In genomic region chr5:149020681-149021062, GRCm38 (mm10) we compare ENCODE assay signal across 9 mouse cellular contexts. TPM values are rescaled to one million over a fixed set of nuclear protein-coding genes. Genes with fewer than 3 reads are reported as not detected.
DNase-seq lines count a peak whose midpoint lies in the region; ATAC-seq and TF ChIP-seq lines count a peak whose summit lies in the region.
"Had no signal": no experiment of that assay in that cellular context is flagged by ENCODE, and none has a peak within 500 bp of the region (broad histone marks: within the 10 kb centered on the region; RNA-seq: fewer than 3 reads in every experiment).

No protein-coding gene starts in this region.

- ATAC-seq in forebrain, embryonic 11.5 days (replicated peaks; ENCODE audit: low FRiP score) = no peak
- no peak for ATAC-seq in forebrain, embryonic 15.5 days (replicated peaks)
- ATAC-seq in kidney, embryonic 14.5 days (ENCODE audit: low FRiP score, low TSS enrichment) = 0 out of 2 replicates have a peak, but pooled peaks have one; percentile 5
- no peak for ATAC-seq in liver, embryonic 12.5 days

- 0 out of 2 replicates have a peak overlapping the region, but pooled peaks have one; percentile 8 for H3K4me2 ChIP-seq in forebrain, embryonic 11.5 days (ENCODE audit: low read depth, low read length, severe bottlenecking)
- no peak overlapping the region for H3K4me2 ChIP-seq in forebrain, embryonic 15.5 days (replicated peaks)
- peak overlapping the region; percentile 5; the same call in 1 of the 2 replicates for H3K4me2 ChIP-seq in kidney, embryonic 14.5 days (replicated peaks; ENCODE audit: low read depth, low read length)
- peak overlapping the region; percentile 10 for H3K4me2 ChIP-seq in liver, embryonic 12.5 days

- TF ChIP-seq EP300 in ES-Bruce4 (IDR thresholded peaks at IDR 0.05; ENCODE audit: insufficient read depth, low read depth, low read length) = no peak

- no peaks in the 10 kb centered on the region; the same call in 1 of the 2 replicates for H3K4me1 ChIP-seq in forebrain, embryonic 11.5 days (replicated peaks; ENCODE audit: control insufficient read depth, insufficient read depth, low read length)
- H3K4me1 ChIP-seq in forebrain, embryonic 15.5 days = peaks cover 8% of the 10 kb centered on the region
- H3K4me1 ChIP-seq in kidney, embryonic 14.5 days (ENCODE audit: control insufficient read depth, insufficient read depth, low read length) = peaks cover 15% of the 10 kb centered on the region
- no peaks in the 10 kb centered on the region for H3K4me1 ChIP-seq in ES-Bruce4 (ENCODE audit: control insufficient read depth, insufficient read depth, low read length)
- peaks cover 11% of the 10 kb centered on the region for H3K4me1 ChIP-seq in liver, embryonic 12.5 days

- H3K9ac ChIP-seq in forebrain, embryonic 11.5 days (ENCODE audit: low read length) = no peak overlapping the region
- no peak overlapping the region for H3K9ac ChIP-seq in forebrain, embryonic 15.5 days (replicated peaks)
- no peak overlapping the region for H3K9ac ChIP-seq in kidney, embryonic 14.5 days (ENCODE audit: low read depth, low read length)
- H3K9ac ChIP-seq in ES-Bruce4 (ENCODE audit: low read depth, poor library complexity, severe bottlenecking) = no peak overlapping the region
- H3K9ac ChIP-seq in liver, embryonic 12.5 days = no peak overlapping the region

- no peaks in the 10 kb centered on the region for H3K9me3 ChIP-seq in forebrain, embryonic 11.5 days (ENCODE audit: control insufficient read depth, low read length)
- no peaks in the 10 kb centered on the region for H3K9me3 ChIP-seq in forebrain, embryonic 15.5 days
- no peaks in the 10 kb centered on the region for H3K9me3 ChIP-seq in kidney, embryonic 14.5 days (ENCODE audit: control insufficient read depth, low read length)
- H3K9me3 ChIP-seq in ES-Bruce4 (replicated peaks; ENCODE audit: control insufficient read depth, insufficient read depth, low read length, poor library complexity, severe bottlenecking) = no peaks in the 10 kb centered on the region
- no peaks in the 10 kb centered on the region for H3K9me3 ChIP-seq in liver, embryonic 12.5 days (replicated peaks)

- no peak overlapping the region for H3K4me3 ChIP-seq in forebrain, embryonic 11.5 days (ENCODE audit: low read depth, low read length)
- H3K4me3 ChIP-seq in forebrain, embryonic 15.5 days = no peak overlapping the region
- no peak overlapping the region for H3K4me3 ChIP-seq in kidney, embryonic 14.5 days (ENCODE audit: low read length)
- peak overlapping the region; percentile 9; the same call in 1 of the 2 replicates for H3K4me3 ChIP-seq in ES-Bruce4 (ENCODE audit: low read depth, low read length)
- H3K4me3 ChIP-seq in liver, embryonic 12.5 days = no peak overlapping the region

- WGBS in forebrain, embryonic 11.5 days = 67% methylated on average over 16 of the region's 16 CpGs
- 68% methylated on average over 16 of the region's 16 CpGs for WGBS in forebrain, embryonic 15.5 days
- 72% methylated on average over 16 of the region's 16 CpGs for WGBS in kidney, embryonic 14.5 days
- WGBS in liver, embryonic 12.5 days (ENCODE audit: insufficient replicate concordance) = 48% methylated on average over 16 of the region's 16 CpGs

- TF ChIP-seq CTCF in ES-Bruce4 (IDR thresholded peaks at IDR 0.05; ENCODE audit: low read depth, low read length) = no peak

- DNase-seq in forebrain, embryonic 11.5 days (ENCODE audit: low spot score) = no peak
- DNase-seq in kidney, adult 8-10 months = no peak
- no peak for DNase-seq in cerebellum, adult 11 months
- DNase-seq in right cerebral cortex, postnatal 36 days (ENCODE audit: low spot score in 2 of 2) = no peak

- H3K36me3 ChIP-seq in forebrain, embryonic 11.5 days (ENCODE audit: control insufficient read depth, insufficient read depth, low read length) = no peaks in the 10 kb centered on the region
- no peaks in the 10 kb centered on the region for H3K36me3 ChIP-seq in forebrain, embryonic 15.5 days
- H3K36me3 ChIP-seq in kidney, embryonic 14.5 days (ENCODE audit: control insufficient read depth, insufficient read depth, low read length) = no peaks in the 10 kb centered on the region
- H3K36me3 ChIP-seq in ES-Bruce4 (ENCODE audit: control insufficient read depth, insufficient read depth, low read length, poor library complexity, severe bottlenecking) = no peaks in the 10 kb centered on the region
- no peaks in the 10 kb centered on the region for H3K36me3 ChIP-seq in liver, embryonic 12.5 days

- no peak overlapping the region for H3K27ac ChIP-seq in forebrain, embryonic 11.5 days (ENCODE audit: low read depth, low read length)
- H3K27ac ChIP-seq in forebrain, embryonic 15.5 days (replicated peaks) = no peak overlapping the region
- no peak overlapping the region for H3K27ac ChIP-seq in kidney, embryonic 14.5 days (ENCODE audit: low read depth, low read length)
- no peak overlapping the region for H3K27ac ChIP-seq in ES-Bruce4 (ENCODE audit: insufficient read depth, low read length)
- H3K27ac ChIP-seq in liver, embryonic 12.5 days = no peak overlapping the region

- no peak for TF ChIP-seq POLR2A in ES-Bruce4 (IDR thresholded peaks at IDR 0.05; ENCODE audit: insufficient read depth, low read length)

- no peaks in the 10 kb centered on the region; the same call in 1 of the 2 replicates for H3K27me3 ChIP-seq in forebrain, embryonic 11.5 days (ENCODE audit: control insufficient read depth, insufficient read depth, low read length)
- H3K27me3 ChIP-seq in forebrain, embryonic 15.5 days = no peaks in the 10 kb centered on the region
- H3K27me3 ChIP-seq in kidney, embryonic 14.5 days (ENCODE audit: control insufficient read depth, insufficient read depth, low read length) = no peaks in the 10 kb centered on the region
- H3K27me3 ChIP-seq in ES-Bruce4 (ENCODE audit: control insufficient read depth, insufficient read depth, low read length, poor library complexity, severe bottlenecking) = 0 out of 2 replicates have a peak, but pooled peaks cover 2% of the 10 kb centered on the region
- H3K27me3 ChIP-seq in liver, embryonic 12.5 days (replicated peaks) = no peaks in the 10 kb centered on the region; the same call in 1 of the 2 replicates

RNA-seq across cellular contexts. Expression of gene Gm42791, which starts 25.7 kb away (rescaled TPM):
- 4.6 TPM in 1 of 2 replicates, not detected in the other for polyA plus RNA-seq in forebrain, embryonic 11.5 days (2014; fragmentation: Nextera tagmentation; extraction: Ambion mirVana)
- 5.6 and 7.4 TPM in 2 replicates for polyA plus RNA-seq in forebrain, embryonic 15.5 days (2015; fragmentation: Nextera tagmentation; extraction: Ambion mirVana)
- polyA plus RNA-seq in kidney, embryonic 14.5 days (2014; fragmentation: Nextera tagmentation; extraction: Ambion mirVana) = 0.47 TPM in 1 of 2 replicates, not detected in the other
- 1.9 and 4.8 TPM in 2 replicates for polyA plus RNA-seq in ES-Bruce4 (2011; ENCODE audit: insufficient read depth, insufficient read length, low read depth, missing spikeins)
- 0.51 and 1.7 TPM in 2 replicates for polyA plus RNA-seq in liver, embryonic 12.5 days (2016; fragmentation: Nextera tagmentation; extraction: Ambion mirVana)
- polyA plus RNA-seq: small intestine, adult 2 months had no signal
